Mouse (Mus musculus): ENCODE measurements at regions not wholly inside any gene's neighbourhood (a gene's known extent, or its start where the extent isn't known, plus 50 kb on each side); places are given as distances from the start of the nearest gene placed in this dataset.

GRCm38 (mm10) chr11:31771491-31772439, 100.1 kb upstream of the Bod1 start:
- H3K9ac ChIP-seq = no peak overlapping the region
- H3K4me1 ChIP-seq (replicated peaks) = peaks cover 29% of the 10 kb centered on the region
- H3K4me2 ChIP-seq = no peak overlapping the region
- ATAC-seq (ENCODE audit: low FRiP score, low read depth) = 0 out of 2 replicates have a peak, but pooled peaks have one; percentile 20
- H3K4me3 ChIP-seq = no peak overlapping the region
- H3K9me3 ChIP-seq = no peaks in the 10 kb centered on the region
- peak overlapping the region; percentile 78 for H3K27ac ChIP-seq (replicated peaks)
- no peaks in the 10 kb centered on the region for H3K36me3 ChIP-seq
- 86% methylated on average over 6 of the region's 6 CpGs for WGBS
- H3K27me3 ChIP-seq = no peaks in the 10 kb centered on the region

- no peak for ATAC-seq (ENCODE audit: low FRiP score, low read depth)
- no peaks in the 10 kb centered on the region for H3K27me3 ChIP-seq
- no peak overlapping the region for H3K4me3 ChIP-seq
- H3K9ac ChIP-seq = no peak overlapping the region
- H3K9me3 ChIP-seq = no peaks in the 10 kb centered on the region
- H3K4me2 ChIP-seq = no peak overlapping the region
- no peaks in the 10 kb centered on the region for H3K36me3 ChIP-seq
- WGBS = 88% methylated on average over 8 of the region's 8 CpGs
- H3K27ac ChIP-seq (replicated peaks) = no peak overlapping the region
- no peaks in the 10 kb centered on the region for H3K4me1 ChIP-seq (replicated peaks)
Observed at GRCm38 (mm10) chr11:31777531-31777930, 94.5 kb upstream of the Cpeb4 start.

- Histone ChIP-seq H3K27ac (replicated peaks) (no peak overlapping the region), H3K9ac (no peak overlapping the region), H3K36me3 (no peaks in the 10 kb centered on the region), H3K9me3 (no peaks in the 10 kb centered on the region; the same call in 1 of the 2 replicates), H3K4me2 (no peak overlapping the region), H3K4me1 (replicated peaks) (no peaks in the 10 kb centered on the region), H3K27me3 (no peaks in the 10 kb centered on the region), H3K4me3 (no peak overlapping the region)
- no peak for ATAC-seq (ENCODE audit: low FRiP score, low read depth)
- 88% methylated on average over 4 of the region's 4 CpGs for WGBS
Observed at GRCm38 (mm10) chr11:31778766-31779165, 93.2 kb upstream of the Cpeb4 start.

GRCm38 (mm10) chr11:31779267-31779666, 92.7 kb upstream of the Cpeb4 start:
- Histone ChIP-seq H3K4me3 (no peak overlapping the region), H3K9me3 (no peaks in the 10 kb centered on the region; the same call in 1 of the 2 replicates), H3K27ac (replicated peaks) (no peak overlapping the region), H3K4me2 (no peak overlapping the region), H3K27me3 (no peaks in the 10 kb centered on the region), H3K36me3 (no peaks in the 10 kb centered on the region), H3K9ac (no peak overlapping the region), H3K4me1 (replicated peaks) (no peaks in the 10 kb centered on the region)
- ATAC-seq (ENCODE audit: low FRiP score, low read depth) = no peak
- 92% methylated on average over 2 of the region's 2 CpGs for WGBS

- Histone ChIP-seq H3K27me3 (no peaks in the 10 kb centered on the region), H3K36me3 (no peaks in the 10 kb centered on the region), H3K4me1 (replicated peaks) (no peaks in the 10 kb centered on the region), H3K4me2 (no peak overlapping the region), H3K9me3 (no peaks in the 10 kb centered on the region; the same call in 1 of the 2 replicates), H3K9ac (no peak overlapping the region), H3K4me3 (no peak overlapping the region), H3K27ac (replicated peaks) (no peak overlapping the region)
- no peak for ATAC-seq (ENCODE audit: low FRiP score, low read depth)
- 87% methylated on average over 6 of the region's 6 CpGs for WGBS
Observed at GRCm38 (mm10) chr11:31780969-31781368, 91.0 kb upstream of the Cpeb4 start.

GRCm38 (mm10) chr11:31781605-31782004, 90.4 kb upstream of the Cpeb4 start:
- no peak for ATAC-seq (ENCODE audit: low FRiP score, low read depth)
- no peak overlapping the region for H3K27ac ChIP-seq (replicated peaks)
- H3K9ac ChIP-seq = no peak overlapping the region
- H3K36me3 ChIP-seq = no peaks in the 10 kb centered on the region
- H3K4me2 ChIP-seq = no peak overlapping the region
- H3K9me3 ChIP-seq = no peaks in the 10 kb centered on the region; the same call in 1 of the 2 replicates
- H3K27me3 ChIP-seq = no peaks in the 10 kb centered on the region
- H3K4me1 ChIP-seq (replicated peaks) = no peaks in the 10 kb centered on the region
- 86% methylated on average over 6 of the region's 6 CpGs for WGBS
- H3K4me3 ChIP-seq = no peak overlapping the region

GRCm38 (mm10) chr11:31783506-31784063, 88.4 kb upstream of the Cpeb4 start:
- Histone ChIP-seq H3K4me3 (no peak overlapping the region), H3K4me2 (no peak overlapping the region), H3K36me3 (no peaks in the 10 kb centered on the region), H3K27ac (replicated peaks) (no peak overlapping the region), H3K4me1 (replicated peaks) (no peaks in the 10 kb centered on the region), H3K27me3 (no peaks in the 10 kb centered on the region), H3K9me3 (no peaks in the 10 kb centered on the region; the same call in 1 of the 2 replicates), H3K9ac (no peak overlapping the region)
- WGBS = 87% methylated on average over 4 of the region's 4 CpGs
- ATAC-seq (ENCODE audit: low FRiP score, low read depth) = no peak

GRCm38 (mm10) chr11:31784332-31784901, 87.6 kb upstream of the Cpeb4 start:
- 92% methylated on average over 6 of the region's 6 CpGs for WGBS
- Histone ChIP-seq H3K27ac (replicated peaks) (no peak overlapping the region), H3K4me3 (no peak overlapping the region), H3K4me2 (no peak overlapping the region), H3K9me3 (no peaks in the 10 kb centered on the region; the same call in 1 of the 2 replicates), H3K9ac (no peak overlapping the region), H3K27me3 (no peaks in the 10 kb centered on the region), H3K36me3 (no peaks in the 10 kb centered on the region), H3K4me1 (replicated peaks) (no peaks in the 10 kb centered on the region)
- ATAC-seq (ENCODE audit: low FRiP score, low read depth) = no peak

GRCm38 (mm10) chr11:31785160-31785559, 86.9 kb upstream of the Cpeb4 start:
- Histone ChIP-seq H3K4me2 (no peak overlapping the region), H3K9me3 (no peaks in the 10 kb centered on the region; the same call in 1 of the 2 replicates), H3K4me3 (no peak overlapping the region), H3K27me3 (no peaks in the 10 kb centered on the region), H3K4me1 (replicated peaks) (no peaks in the 10 kb centered on the region), H3K36me3 (no peaks in the 10 kb centered on the region), H3K27ac (replicated peaks) (no peak overlapping the region), H3K9ac (no peak overlapping the region)
- no peak for ATAC-seq (ENCODE audit: low FRiP score, low read depth)
- WGBS = 61% methylated on average over 7 of the region's 7 CpGs

GRCm38 (mm10) chr11:31787376-31787775, 84.6 kb upstream of the Cpeb4 start:
- H3K4me2 ChIP-seq = no peak overlapping the region
- H3K9ac ChIP-seq = no peak overlapping the region
- H3K27ac ChIP-seq (replicated peaks) = no peak overlapping the region
- no peaks in the 10 kb centered on the region; the same call in 1 of the 2 replicates for H3K9me3 ChIP-seq
- H3K4me3 ChIP-seq = no peak overlapping the region
- H3K4me1 ChIP-seq (replicated peaks) = no peaks in the 10 kb centered on the region
- WGBS = 71% methylated on average over 2 of the region's 2 CpGs
- no peaks in the 10 kb centered on the region for H3K27me3 ChIP-seq
- no peak for ATAC-seq (ENCODE audit: low FRiP score, low read depth)
- no peaks in the 10 kb centered on the region for H3K36me3 ChIP-seq

GRCm38 (mm10) chr11:31787917-31788703, 83.9 kb upstream of the Cpeb4 start:
- no peak overlapping the region for H3K4me2 ChIP-seq
- no peaks in the 10 kb centered on the region for H3K27me3 ChIP-seq
- no peaks in the 10 kb centered on the region; the same call in 1 of the 2 replicates for H3K9me3 ChIP-seq
- no peak overlapping the region for H3K4me3 ChIP-seq
- no peak for ATAC-seq (ENCODE audit: low FRiP score, low read depth)
- no peak overlapping the region for H3K9ac ChIP-seq
- H3K27ac ChIP-seq (replicated peaks) = no peak overlapping the region
- no peaks in the 10 kb centered on the region for H3K36me3 ChIP-seq
- WGBS = 70% methylated on average over 2 of the region's 2 CpGs
- no peaks in the 10 kb centered on the region for H3K4me1 ChIP-seq (replicated peaks)
